Mouse (Mus musculus) heart, embryonic 15.5 days (tissue): ENCODE results near the gene Eogt. TPM values are rescaled to one million over a fixed set of nuclear protein-coding genes. Genes with fewer than 3 reads are reported as not detected.

Experiments
- ATAC-seq: fragments of 200-750 bp; cut with Nextera tagmentation; replicated peaks from 2 replicates; pipeline ENCODE4 v1.8.0; 2017; ENCODE audit warnings: low read depth, moderate TSS enrichment; ENCODE audit not compliant: insufficient number of reproducible peaks, insufficient read depth, low FRiP score
- H3K27ac ChIP-seq: fragments of 300-500 bp; sonication (generic); 2 replicates; pipeline ENCODE4 v1.5.1; 2015; ENCODE audit warnings: mild to moderate bottlenecking, inconsistent platforms
- H3K27me3 ChIP-seq: fragments of 300-500 bp; sonication (generic); 2 replicates; pipeline ENCODE4 v1.6.1; 2015; ENCODE audit warnings: inconsistent platforms
- H3K36me3 ChIP-seq: fragments of 300-500 bp; sonication (generic); 2 replicates; pipeline ENCODE4 v1.6.1; 2015; ENCODE audit warnings: mild to moderate bottlenecking, inconsistent platforms
- H3K4me1 ChIP-seq: fragments of 300-500 bp; sonication (generic); replicated peaks from 2 replicates; pipeline ENCODE4 v1.6.1; 2015; ENCODE audit warnings: inconsistent platforms
- H3K4me2 ChIP-seq: fragments of 300-500 bp; sonication (generic); 2 replicates; pipeline ENCODE4 v1.6.1; 2015; ENCODE audit warnings: inconsistent platforms, mild to moderate bottlenecking, moderate library complexity
- H3K4me3 ChIP-seq: fragments of 300-500 bp; sonication (generic); 2 replicates; pipeline ENCODE4 v1.5.1; 2015; ENCODE audit warnings: mild to moderate bottlenecking, inconsistent platforms
- H3K9ac ChIP-seq: fragments of 300-500 bp; sonication (generic); 2 replicates; pipeline ENCODE4 v1.6.1; 2015; ENCODE audit warnings: mild to moderate bottlenecking, inconsistent platforms
- H3K9me3 ChIP-seq: fragments of 300-500 bp; sonication (generic); replicated peaks from 2 replicates; pipeline ENCODE4 v1.6.1; 2016; ENCODE audit warnings: inconsistent platforms
- WGBS: fragments of 180-500 bp; shearing (Covaris S2); methylation state at CpG from one replicate; pipeline ENCODE4 v1.1.7; 2015; ENCODE audit warnings: mixed read lengths; 5-methylcytosine and 5-hydroxymethylcytosine counted together
- polyA plus RNA-seq: library from polyadenylated mRNA; unstranded; fragments of >200 nt; fragmentation: Nextera tagmentation; extraction: Ambion mirVana; gene quantifications from 2 replicates; pipeline ENCODE4 v1.2.1, GENCODE M21; 2015

The Eogt gene
- polyA plus RNA-seq = 13.2 and 14.4 TPM in 2 replicates

- WGBS = under 1% methylated on average over 56 of the region's 56 CpGs
- ATAC-seq = peak; percentile 74
- H3K9me3 ChIP-seq = no peaks in the 10 kb centered on the region
- peak within 1 kb of the TSS; percentile 88 for H3K27ac ChIP-seq
- peaks cover 9% of the 10 kb centered on the region; the same call in 1 of the 2 replicates for H3K36me3 ChIP-seq
- peak within 1 kb of the TSS; percentile 94 for H3K4me2 ChIP-seq
- peak within 1 kb of the TSS; percentile 86 for H3K9ac ChIP-seq
- no peaks in the 10 kb centered on the region for H3K27me3 ChIP-seq
- peaks cover 31% of the 10 kb centered on the region for H3K4me1 ChIP-seq
- H3K4me3 ChIP-seq = peak within 1 kb of the TSS; percentile 82
These were observed at the start of gene Eogt for GRCm38 (mm10) chr6:97148383-97149251. Gene Eogt (minus strand): TSS chr6:97149182.

- ATAC-seq = peak; percentile 40
These were observed 30.4 kb upstream of the Eogt start for GRCm38 (mm10) chr6:97179367-97179828.

GRCm38 (mm10) chr6:97178491-97179366 lies 29.7 kb upstream of the Eogt start, which contains the start of gene Tmf1:
Gene Tmf1 (minus strand): TSS chr6:97179122.
- WGBS = under 1% methylated on average over 80 of the region's 80 CpGs
- Histone ChIP-seq H3K27ac (peak within 1 kb of the TSS; percentile 96), H3K9ac (peak within 1 kb of the TSS; percentile 98), H3K27me3 (no peaks in the 10 kb centered on the region), H3K4me3 (peak within 1 kb of the TSS; percentile 98), H3K4me1 (peaks cover 26% of the 10 kb centered on the region), H3K9me3 (no peaks in the 10 kb centered on the region), H3K4me2 (peak within 1 kb of the TSS; percentile 78), H3K36me3 (peaks cover 16% of the 10 kb centered on the region)
- ATAC-seq = peak; percentile 98

More at GRCm38 (mm10) chr6:97179367-97179828, 30.4 kb upstream of the Eogt start:
- Histone ChIP-seq H3K27ac (peak overlapping the region; percentile 96), H3K27me3 (no peaks in the 10 kb centered on the region), H3K4me1 (peaks cover 26% of the 10 kb centered on the region), H3K4me3 (peak overlapping the region; percentile 98), H3K9ac (peak overlapping the region; percentile 98), H3K36me3 (peaks cover 20% of the 10 kb centered on the region), H3K4me2 (peak overlapping the region; percentile 78), H3K9me3 (no peaks in the 10 kb centered on the region)
- WGBS = 4% methylated on average over 11 of the region's 11 CpGs

GRCm38 (mm10) chr6:97175716-97176115 lies 26.7 kb upstream of the Eogt start:
- no peak overlapping the region for H3K4me3 ChIP-seq
- no peaks in the 10 kb centered on the region for H3K27me3 ChIP-seq
- WGBS = 61% methylated on average over 11 of the region's 11 CpGs
- H3K9ac ChIP-seq = no peak overlapping the region
- H3K27ac ChIP-seq = no peak overlapping the region
- H3K4me2 ChIP-seq = no peak overlapping the region
- ATAC-seq = no peak
- peaks cover 34% of the 10 kb centered on the region for H3K36me3 ChIP-seq
- H3K4me1 ChIP-seq = peaks cover 26% of the 10 kb centered on the region
- H3K9me3 ChIP-seq = no peaks in the 10 kb centered on the region

GRCm38 (mm10) chr6:97150156-97150555 lies 1.2 kb upstream of the Eogt start:
- Histone ChIP-seq H3K4me1 (peaks cover 26% of the 10 kb centered on the region), H3K9me3 (no peaks in the 10 kb centered on the region), H3K27me3 (no peaks in the 10 kb centered on the region), H3K9ac (no peak overlapping the region), H3K36me3 (peaks cover 8% of the 10 kb centered on the region; the same call in 1 of the 2 replicates), H3K27ac (no peak overlapping the region), H3K4me2 (no peak overlapping the region), H3K4me3 (no peak overlapping the region)
- ATAC-seq = no peak
- 81% methylated on average over 6 of the region's 6 CpGs for WGBS

- Histone ChIP-seq H3K9ac (no peak overlapping the region), H3K4me3 (no peak overlapping the region), H3K27ac (no peak overlapping the region), H3K36me3 (peaks cover 11% of the 10 kb centered on the region; the same call in 1 of the 2 replicates), H3K4me2 (no peak overlapping the region), H3K27me3 (no peaks in the 10 kb centered on the region), H3K4me1 (peaks cover 27% of the 10 kb centered on the region), H3K9me3 (no peaks in the 10 kb centered on the region)
- 64% methylated on average over 2 of the region's 2 CpGs for WGBS
- no peak for ATAC-seq
These were observed 739 bp upstream of the Eogt start for GRCm38 (mm10) chr6:97149721-97150120.

- WGBS = 11% methylated on average over 18 of the region's 18 CpGs
These were observed 1.1 kb downstream of the Eogt start for GRCm38 (mm10) chr6:97147755-97148382.

GRCm38 (mm10) chr6:97145156-97145555 lies 3.8 kb downstream of the Eogt start:
- no peak overlapping the region for H3K27ac ChIP-seq
- no peak for ATAC-seq
- H3K4me2 ChIP-seq = no peak overlapping the region

More at GRCm38 (mm10) chr6:97147755-97148382, 1.1 kb downstream of the Eogt start:
- H3K4me3 ChIP-seq = peak overlapping the region; percentile 82
- H3K9ac ChIP-seq = peak overlapping the region; percentile 86
- no peaks in the 10 kb centered on the region for H3K27me3 ChIP-seq
- H3K4me1 ChIP-seq = peaks cover 31% of the 10 kb centered on the region
- H3K36me3 ChIP-seq = peaks cover 11% of the 10 kb centered on the region; the same call in 1 of the 2 replicates
- peak overlapping the region; percentile 94 for H3K4me2 ChIP-seq
- no peak for ATAC-seq
- H3K27ac ChIP-seq = peak overlapping the region; percentile 88
- H3K9me3 ChIP-seq = no peaks in the 10 kb centered on the region

GRCm38 (mm10) chr6:97144359-97144758 lies 4.6 kb downstream of the Eogt start:
- ATAC-seq = no peak
- 43% methylated on average over 7 of the region's 7 CpGs for WGBS
- H3K36me3 ChIP-seq = peaks cover 33% of the 10 kb centered on the region; the same call in 1 of the 2 replicates

More at GRCm38 (mm10) chr6:97145156-97145555, 3.8 kb downstream of the Eogt start:
- Histone ChIP-seq H3K4me3 (no peak overlapping the region), H3K9ac (no peak overlapping the region), H3K4me1 (peaks cover 31% of the 10 kb centered on the region), H3K9me3 (no peaks in the 10 kb centered on the region), H3K36me3 (peaks cover 25% of the 10 kb centered on the region; the same call in 1 of the 2 replicates), H3K27me3 (no peaks in the 10 kb centered on the region)
- 91% methylated on average over 7 of the region's 7 CpGs for WGBS

GRCm38 (mm10) chr6:97142611-97143010 lies 6.4 kb downstream of the Eogt start:
- H3K27me3 ChIP-seq = no peaks in the 10 kb centered on the region
- H3K4me1 ChIP-seq = peaks cover 20% of the 10 kb centered on the region
- ATAC-seq = no peak
- no peak overlapping the region for H3K4me2 ChIP-seq
- H3K9me3 ChIP-seq = no peaks in the 10 kb centered on the region
- no peak overlapping the region for H3K4me3 ChIP-seq
- 50% methylated on average over 8 of the region's 8 CpGs for WGBS
- no peak overlapping the region for H3K9ac ChIP-seq
- H3K27ac ChIP-seq = no peak overlapping the region
- peaks cover 35% of the 10 kb centered on the region; the same call in 1 of the 2 replicates for H3K36me3 ChIP-seq

More at GRCm38 (mm10) chr6:97144359-97144758, 4.6 kb downstream of the Eogt start:
- Histone ChIP-seq H3K4me3 (no peak overlapping the region), H3K4me1 (peaks cover 30% of the 10 kb centered on the region), H3K9me3 (no peaks in the 10 kb centered on the region), H3K27me3 (no peaks in the 10 kb centered on the region), H3K4me2 (no peak overlapping the region), H3K9ac (no peak overlapping the region), H3K27ac (no peak overlapping the region)
